Mouse (Mus musculus): ENCODE results near the gene Gdap1l1. TPM values are rescaled to one million over a fixed set of nuclear protein-coding genes. Genes with fewer than 3 reads are reported as not detected.

Gdap1l1 gene
- total and polyA plus RNA-seq, 2 experiments from 2014 or later, result 147 to 182 TPM

- Histone ChIP-seq H3K9ac (replicated peaks; ENCODE audit: low read length, poor library complexity, severe bottlenecking) (no peak overlapping the region), H3K9me3 (ENCODE audit: low read length) (no peaks in the 10 kb centered on the region), H3K27me3 (ENCODE audit: insufficient read depth, low read length) (no peaks in the 10 kb centered on the region; the same call in 1 of the 2 replicates), H3K36me3 (ENCODE audit: insufficient read depth, low read length) (peaks cover 29% of the 10 kb centered on the region), H3K4me1 (ENCODE audit: insufficient read depth, low read length) (0 out of 2 replicates have a peak, but pooled peaks cover 8% of the 10 kb centered on the region), H3K4me2 (ENCODE audit: low read depth, low read length, poor library complexity, severe bottlenecking) (no peak overlapping the region), H3K4me3 (ENCODE audit: low read depth, low read length) (no peak overlapping the region), H3K27ac (ENCODE audit: low read depth, low read length) (no peak overlapping the region)
- 96% methylated on average over 15 of the region's 15 CpGs for WGBS
- DNase-seq (ENCODE audit: low spot score) (no peak), ATAC-seq (ENCODE audit: low FRiP score) (no peak)
- no peak for TF ChIP-seq CTCF (IDR thresholded peaks at IDR 0.05)
These were observed 31.4 kb downstream of the Gdap1l1 start for GRCm38 (mm10) chr2:163469711-163470110.

GRCm38 (mm10) chr2:163471136-163471535 lies 32.9 kb downstream of the Gdap1l1 start:
- no peak for ATAC-seq (ENCODE audit: low FRiP score)
- 0 out of 2 replicates have a peak, but pooled peaks cover 8% of the 10 kb centered on the region for H3K4me1 ChIP-seq (ENCODE audit: insufficient read depth, low read length)
- H3K9me3 ChIP-seq (ENCODE audit: low read length), result no peaks in the 10 kb centered on the region
- H3K36me3 ChIP-seq (ENCODE audit: insufficient read depth, low read length), result peaks cover 29% of the 10 kb centered on the region
- H3K4me2 ChIP-seq (ENCODE audit: low read depth, low read length, poor library complexity, severe bottlenecking), result peak overlapping the region; percentile 86
- H3K27ac ChIP-seq (ENCODE audit: low read depth, low read length), result no peak overlapping the region
- DNase-seq (ENCODE audit: low spot score), result no peak
- peak overlapping the region; percentile 93; the same call in 1 of the 2 replicates for H3K4me3 ChIP-seq (ENCODE audit: low read depth, low read length)
- no peaks in the 10 kb centered on the region; the same call in 1 of the 2 replicates for H3K27me3 ChIP-seq (ENCODE audit: insufficient read depth, low read length)
- H3K9ac ChIP-seq (replicated peaks; ENCODE audit: low read length, poor library complexity, severe bottlenecking), result no peak overlapping the region; the same call in 1 of the 2 replicates
- no peak for TF ChIP-seq CTCF (IDR thresholded peaks at IDR 0.05)
- WGBS, result 85% methylated on average over 3 of the region's 3 CpGs

- no peaks in the 10 kb centered on the region; the same call in 1 of the 2 replicates for H3K27me3 ChIP-seq (ENCODE audit: insufficient read depth, low read length)
- 0 out of 2 replicates have a peak, but pooled peaks cover 8% of the 10 kb centered on the region for H3K4me1 ChIP-seq (ENCODE audit: insufficient read depth, low read length)
- no peak for TF ChIP-seq CTCF (IDR thresholded peaks at IDR 0.05)
- ATAC-seq (ENCODE audit: low FRiP score) (peak; percentile 79), DNase-seq (ENCODE audit: low spot score) (no peak)
- no peaks in the 10 kb centered on the region for H3K9me3 ChIP-seq (ENCODE audit: low read length)
- WGBS, result 5% methylated on average over 36 of the region's 36 CpGs
- H3K27ac ChIP-seq (ENCODE audit: low read depth, low read length), result peak overlapping the region; percentile 75
- H3K9ac ChIP-seq (replicated peaks; ENCODE audit: low read length, poor library complexity, severe bottlenecking), result peak overlapping the region; percentile 73
- peak overlapping the region; percentile 86 for H3K4me2 ChIP-seq (ENCODE audit: low read depth, low read length, poor library complexity, severe bottlenecking)
- H3K36me3 ChIP-seq (ENCODE audit: insufficient read depth, low read length), result peaks cover 23% of the 10 kb centered on the region
- H3K4me3 ChIP-seq (ENCODE audit: low read depth, low read length), result peak overlapping the region; percentile 93
These were observed 33.6 kb downstream of the Gdap1l1 start for GRCm38 (mm10) chr2:163471710-163472465.

GRCm38 (mm10) chr2:163472466-163472851 lies 34.2 kb downstream of the Gdap1l1 start, which contains the start of gene Fitm2:
Gene Fitm2, minus strand, starts transcription at chr2:163472629.
- peak; percentile 100 for TF ChIP-seq CTCF (IDR thresholded peaks at IDR 0.05)
- under 1% methylated on average over 30 of the region's 30 CpGs for WGBS
- Histone ChIP-seq H3K9ac (replicated peaks; ENCODE audit: low read length, poor library complexity, severe bottlenecking) (peak within 1 kb of the TSS; percentile 73), H3K36me3 (ENCODE audit: insufficient read depth, low read length) (peaks cover 22% of the 10 kb centered on the region), H3K4me1 (ENCODE audit: insufficient read depth, low read length) (0 out of 2 replicates have a peak, but pooled peaks cover 8% of the 10 kb centered on the region), H3K9me3 (ENCODE audit: low read length) (no peaks in the 10 kb centered on the region), H3K27ac (ENCODE audit: low read depth, low read length) (peak within 1 kb of the TSS; percentile 75), H3K27me3 (ENCODE audit: insufficient read depth, low read length) (no peaks in the 10 kb centered on the region; the same call in 1 of the 2 replicates), H3K4me2 (ENCODE audit: low read depth, low read length, poor library complexity, severe bottlenecking) (peak within 1 kb of the TSS; percentile 86), H3K4me3 (ENCODE audit: low read depth, low read length) (peak within 1 kb of the TSS; percentile 93)
- ATAC-seq (ENCODE audit: low FRiP score) (peak; percentile 94), DNase-seq (ENCODE audit: low spot score) (peak; percentile 97)

- no peak overlapping the region for H3K4me3 ChIP-seq (ENCODE audit: low read depth, low read length)
- DNase-seq (ENCODE audit: low spot score), result no peak
- H3K4me2 ChIP-seq (ENCODE audit: low read depth, low read length, poor library complexity, severe bottlenecking), result no peak overlapping the region
- peak; percentile 46; the same call in 1 of the 2 replicates for TF ChIP-seq CTCF (IDR thresholded peaks at IDR 0.05)
- peaks cover 8% of the 10 kb centered on the region; the same call in 1 of the 2 replicates for H3K27me3 ChIP-seq (ENCODE audit: insufficient read depth, low read length)
- no peak overlapping the region for H3K9ac ChIP-seq (replicated peaks; ENCODE audit: low read length, poor library complexity, severe bottlenecking)
- no peaks in the 10 kb centered on the region for H3K4me1 ChIP-seq (ENCODE audit: insufficient read depth, low read length)
- WGBS, result 53% methylated on average over 18 of the region's 18 CpGs
- H3K27ac ChIP-seq (ENCODE audit: low read depth, low read length), result no peak overlapping the region
- H3K9me3 ChIP-seq (ENCODE audit: low read length), result no peaks in the 10 kb centered on the region
- ATAC-seq (ENCODE audit: low FRiP score), result no peak
- no peaks in the 10 kb centered on the region for H3K36me3 ChIP-seq (ENCODE audit: insufficient read depth, low read length)
These were observed 42.0 kb downstream of the Gdap1l1 start for GRCm38 (mm10) chr2:163480191-163480825.
